Mouse (Mus musculus): ENCODE measurements around the gene Rnase2b. TPM values are rescaled to one million over a fixed set of nuclear protein-coding genes. Genes with fewer than 3 reads are reported as not detected.
"Not testable (repeated sequence)": the region's sequence is repeated elsewhere in the genome, so short reads cannot be mapped to it uniquely, and the experiment has no call there.

Gene Rnase2b
- total RNA-seq, 2 experiments from 2014 or later = not detected

DNA sequence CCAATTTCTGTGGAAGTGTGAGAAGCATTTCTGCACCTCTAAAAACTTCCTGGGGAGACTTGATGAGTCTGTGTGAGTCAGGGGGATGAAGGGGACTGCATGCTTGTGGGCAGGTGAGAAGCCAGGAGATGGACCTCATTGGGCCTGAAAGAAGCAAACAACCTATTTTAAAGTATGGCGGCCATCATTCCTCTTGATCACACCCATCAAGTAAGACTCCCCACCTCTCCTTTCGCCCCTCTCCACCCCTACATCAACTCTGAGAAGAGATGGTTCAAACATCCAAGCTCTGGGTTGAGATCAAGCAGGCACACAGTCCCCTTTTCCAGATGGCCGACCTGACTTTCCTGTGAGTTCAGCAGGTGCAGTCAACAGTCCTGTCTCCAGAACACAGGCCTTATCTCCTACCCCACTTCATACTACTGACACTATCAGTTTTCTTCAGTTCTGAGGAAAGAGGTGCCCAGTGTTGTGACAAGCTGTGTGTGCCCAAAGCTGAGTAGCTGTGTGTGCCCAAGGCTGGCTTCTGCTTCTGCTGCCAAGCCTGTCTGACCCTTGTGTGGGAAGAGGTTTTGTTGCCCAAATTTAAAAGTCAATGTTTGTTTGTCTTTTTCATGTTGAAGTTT lies 11.7 kb upstream of the Rnase2b start:
- ATAC-seq (replicated peaks; ENCODE audit: poor library complexity, severe bottlenecking) = no peak

DNA sequence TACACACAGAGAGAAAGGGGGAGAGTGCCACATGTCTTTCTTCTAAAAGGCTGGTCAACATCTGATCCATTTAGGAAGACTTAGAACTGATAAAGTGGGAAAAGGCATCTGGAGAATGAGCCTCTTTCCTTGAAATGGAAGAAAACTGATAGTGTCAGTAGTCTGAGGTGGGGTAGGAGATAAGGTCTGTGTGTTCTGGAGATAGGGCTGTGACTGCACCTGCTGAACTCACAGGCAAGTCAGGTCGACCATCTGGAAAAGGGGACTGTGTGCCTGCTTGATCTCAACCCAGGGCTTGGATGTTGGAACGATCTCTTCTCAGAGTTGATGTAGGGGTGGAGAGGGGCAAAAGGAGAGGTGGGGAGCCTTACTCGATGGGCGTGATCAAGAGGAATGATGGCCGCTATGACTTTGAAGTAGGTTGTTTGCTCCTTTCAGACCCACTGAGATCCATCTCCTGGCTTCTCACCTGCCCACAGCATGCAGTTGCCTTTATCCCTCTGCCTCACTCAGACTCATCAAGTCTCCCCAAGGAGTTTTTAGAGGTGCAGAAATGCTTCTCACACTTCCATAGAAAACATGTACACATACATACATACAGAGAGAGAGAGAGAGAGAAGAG lies 9.7 kb upstream of the Rnase2b start:
- no peak for ATAC-seq (replicated peaks; ENCODE audit: poor library complexity, severe bottlenecking)

DNA sequence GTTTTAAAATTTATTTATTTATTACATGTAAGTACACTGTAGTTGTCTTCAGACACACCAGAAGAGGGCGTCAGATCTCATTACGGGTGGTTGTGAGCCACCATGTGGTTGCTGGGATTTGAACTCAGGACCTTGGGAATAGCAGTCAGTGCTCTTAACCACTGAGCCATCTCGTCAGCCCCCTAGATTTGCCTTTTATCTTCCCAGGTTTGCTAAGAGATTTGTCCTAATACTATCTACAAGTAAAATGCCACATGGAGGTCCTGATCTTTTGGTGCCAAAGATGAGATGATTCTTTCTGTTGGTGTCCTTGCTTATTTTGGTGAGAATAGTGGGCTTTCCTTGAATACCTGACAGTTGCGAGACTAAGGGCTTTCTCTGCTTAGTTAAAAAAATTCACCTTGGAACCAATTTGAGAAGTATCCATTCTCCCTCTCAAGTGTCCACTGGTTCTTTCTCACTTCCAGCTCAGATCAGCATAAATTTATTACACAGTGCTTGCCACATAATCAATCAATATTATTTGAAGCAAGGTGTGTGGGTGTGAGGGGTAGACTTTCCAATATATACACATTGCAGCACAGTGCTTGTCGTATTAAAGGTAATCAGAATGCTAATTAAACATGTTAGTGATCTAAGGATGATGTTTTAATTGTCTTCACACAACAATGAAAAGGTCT lies 5.9 kb upstream of the Rnase2b start:
- ATAC-seq (replicated peaks; ENCODE audit: poor library complexity, severe bottlenecking) = no peak

DNA sequence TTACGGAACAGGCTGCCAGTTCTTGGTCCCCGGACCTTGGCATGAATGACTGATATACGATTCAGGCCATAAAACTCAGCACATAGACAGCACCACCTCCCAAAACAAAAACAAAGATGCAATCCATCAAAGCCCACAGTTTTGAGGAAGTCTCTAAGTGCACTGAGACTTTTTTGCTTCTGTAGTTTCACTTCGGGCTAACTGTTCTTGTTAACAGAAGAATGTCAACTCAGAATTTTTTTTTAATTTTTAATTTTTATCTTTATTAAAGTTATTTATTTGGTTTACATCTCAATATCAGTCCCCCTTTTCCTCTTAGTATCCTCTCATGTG lies 5.4 kb upstream of the Rnase2b start:
- peak; percentile 56 for ATAC-seq (replicated peaks; ENCODE audit: poor library complexity, severe bottlenecking)

DNA sequence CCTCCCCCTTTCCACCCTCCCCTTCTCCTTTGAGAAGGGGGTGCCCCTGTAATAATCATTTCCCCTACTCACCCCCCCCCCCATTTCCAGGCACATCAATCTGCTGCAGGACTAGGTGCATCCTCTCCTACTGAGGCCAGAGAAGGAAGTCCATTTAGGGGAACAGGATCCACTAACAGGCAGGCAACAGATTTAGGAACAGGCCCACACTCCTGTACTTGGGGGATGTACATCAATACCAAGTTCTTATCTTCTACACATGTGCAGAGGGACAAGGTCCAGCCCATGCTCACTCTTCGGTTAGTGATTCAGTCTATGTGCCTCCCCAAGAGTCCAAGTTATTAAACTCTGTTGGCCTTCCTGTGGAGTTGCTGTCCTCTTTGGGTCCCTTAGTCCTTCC lies 5.0 kb upstream of the Rnase2b start:
- peak; percentile 76 for ATAC-seq (replicated peaks; ENCODE audit: poor library complexity, severe bottlenecking)

DNA sequence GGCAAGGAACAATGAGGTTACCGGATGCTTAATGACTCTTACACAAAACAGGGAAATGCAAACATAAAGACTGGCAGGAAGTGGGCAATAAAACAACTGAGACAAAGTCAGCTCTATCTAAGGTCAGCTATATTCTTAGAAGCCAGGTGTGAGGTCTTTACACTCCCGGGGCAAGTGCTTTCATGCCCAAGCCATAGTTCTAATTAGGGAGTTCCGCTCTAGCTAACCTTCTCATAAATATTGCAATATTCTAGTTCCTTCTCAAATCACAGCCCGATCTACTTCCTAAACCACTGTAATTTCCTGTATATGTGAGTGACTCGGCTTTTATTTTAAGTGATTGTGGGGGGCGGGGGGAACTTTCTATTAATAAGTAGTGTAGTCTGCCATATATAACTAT lies 1.3 kb downstream of the Rnase2b start:
- ATAC-seq (replicated peaks; ENCODE audit: poor library complexity, severe bottlenecking) = not testable (repeated sequence)

DNA sequence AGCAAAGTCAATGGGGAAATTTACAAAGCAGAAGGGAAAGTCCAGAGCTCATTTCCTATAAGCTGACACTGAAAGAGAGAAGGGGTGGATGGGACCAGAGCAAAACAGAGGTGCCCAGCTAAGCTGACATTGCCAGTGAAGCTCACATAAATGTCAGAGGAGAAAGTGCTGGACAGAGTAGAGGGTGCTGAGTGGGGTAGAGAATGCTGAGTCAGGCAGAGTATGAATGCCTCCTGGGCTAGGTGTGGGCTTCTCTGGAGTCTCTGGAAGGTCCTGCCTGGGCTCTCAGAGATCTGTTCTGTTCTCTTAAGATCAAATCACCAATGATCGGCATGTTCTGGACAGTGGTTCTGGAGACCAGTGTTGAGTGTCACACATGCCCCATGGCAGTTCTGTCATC lies 3.4 kb downstream of the Rnase2b start:
- ATAC-seq (replicated peaks; ENCODE audit: poor library complexity, severe bottlenecking) = no peak

DNA sequence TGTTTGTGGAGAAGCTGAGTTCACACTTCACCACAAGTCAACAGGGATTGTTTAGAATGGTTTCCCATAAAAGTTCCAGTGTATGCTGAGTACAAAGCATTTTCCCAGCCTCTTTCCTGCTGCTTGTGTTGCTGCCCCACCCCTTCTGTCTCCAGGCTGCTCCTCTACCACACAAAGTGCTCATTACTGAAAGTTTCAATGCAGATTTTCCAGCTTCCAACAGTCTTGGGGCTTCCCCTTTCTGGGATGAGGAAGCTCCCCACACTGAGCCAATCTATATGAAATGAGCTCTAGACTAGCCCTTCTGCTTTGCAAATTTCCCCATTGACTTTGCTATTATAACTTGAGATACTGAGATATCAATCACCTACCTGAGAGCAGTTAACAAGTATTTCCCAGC lies 4.0 kb downstream of the Rnase2b start:
- ATAC-seq (replicated peaks; ENCODE audit: poor library complexity, severe bottlenecking) = peak; percentile 67

DNA sequence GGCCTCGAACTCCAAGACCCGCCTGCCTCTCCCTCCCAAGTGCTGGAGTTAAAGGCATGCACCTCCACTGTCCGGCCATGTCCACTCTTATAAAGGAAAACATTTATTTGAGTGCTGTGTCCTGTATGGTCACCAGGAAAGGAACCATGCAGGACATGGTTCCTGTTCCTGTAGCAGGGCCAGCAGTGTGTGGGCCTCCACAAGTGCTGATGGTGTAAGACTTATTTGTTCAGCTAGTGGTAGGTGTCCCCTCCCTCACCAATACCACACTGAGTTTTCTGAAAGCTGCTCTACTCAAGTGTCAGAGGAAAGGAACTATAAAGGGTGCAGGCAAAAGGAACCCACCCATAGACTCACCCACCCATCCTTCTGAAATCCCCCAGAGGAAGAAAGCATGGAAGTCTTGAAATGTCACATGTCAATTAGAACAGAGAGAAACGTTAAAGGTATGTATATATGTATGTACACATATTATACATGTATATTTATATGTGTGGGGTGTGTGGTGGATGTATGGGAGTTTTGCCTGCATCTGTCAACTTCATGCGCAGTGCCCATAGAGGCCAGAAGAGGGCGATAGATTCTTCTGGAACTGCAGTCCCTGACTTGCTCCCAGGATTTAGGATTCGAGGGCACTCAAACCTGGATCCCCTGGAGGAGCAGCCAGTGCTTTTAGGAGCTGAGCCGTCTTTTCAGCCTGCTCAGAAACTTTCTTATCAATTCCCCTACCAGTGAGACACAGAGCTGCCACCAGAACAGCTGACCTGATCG lies 10.2 kb downstream of the Rnase2b start:
- ATAC-seq (replicated peaks; ENCODE audit: poor library complexity, severe bottlenecking) = peak; percentile 68

DNA sequence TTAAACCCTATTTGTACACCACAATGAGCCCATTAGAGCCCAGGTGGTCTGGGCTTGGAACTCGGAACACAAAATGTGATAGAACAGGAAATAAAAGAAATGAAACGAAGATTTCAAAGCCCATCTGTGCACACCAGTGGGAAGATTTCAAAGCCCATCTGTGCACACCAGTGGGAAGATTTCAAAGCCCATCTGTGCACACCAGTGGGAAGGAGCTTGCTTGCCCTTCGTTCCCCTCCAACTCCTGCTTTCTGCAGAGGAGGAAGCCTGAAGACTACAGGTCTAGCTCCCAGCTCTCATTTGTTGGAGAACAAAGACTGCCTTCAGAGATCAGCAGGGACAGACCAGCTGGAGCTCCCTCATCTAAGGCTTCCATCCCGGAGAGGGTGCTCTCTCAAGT lies 10.9 kb downstream of the Rnase2b start:
- ATAC-seq (replicated peaks; ENCODE audit: poor library complexity, severe bottlenecking) = not testable (repeated sequence)

DNA sequence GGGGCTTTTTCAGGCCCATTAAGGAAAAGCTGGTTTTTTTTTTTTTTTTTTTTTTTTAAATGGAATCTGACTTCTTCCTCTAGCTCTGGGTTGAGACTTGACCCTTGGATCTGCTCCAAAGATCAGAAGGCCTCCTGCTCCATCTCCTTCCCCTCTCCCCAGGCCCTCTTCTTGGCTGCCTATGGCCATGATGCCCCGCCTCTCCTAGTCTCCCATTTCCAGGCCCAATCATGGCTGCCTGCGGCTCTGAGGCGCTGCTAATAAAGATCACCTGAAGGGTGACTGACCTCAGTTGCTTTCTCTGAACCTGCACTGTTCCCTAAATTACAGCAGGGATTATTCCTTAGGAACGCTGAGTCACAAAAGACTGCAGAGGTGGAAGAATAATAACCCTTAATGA lies 11.8 kb downstream of the Rnase2b start:
- ATAC-seq (replicated peaks; ENCODE audit: poor library complexity, severe bottlenecking) = no peak

DNA sequence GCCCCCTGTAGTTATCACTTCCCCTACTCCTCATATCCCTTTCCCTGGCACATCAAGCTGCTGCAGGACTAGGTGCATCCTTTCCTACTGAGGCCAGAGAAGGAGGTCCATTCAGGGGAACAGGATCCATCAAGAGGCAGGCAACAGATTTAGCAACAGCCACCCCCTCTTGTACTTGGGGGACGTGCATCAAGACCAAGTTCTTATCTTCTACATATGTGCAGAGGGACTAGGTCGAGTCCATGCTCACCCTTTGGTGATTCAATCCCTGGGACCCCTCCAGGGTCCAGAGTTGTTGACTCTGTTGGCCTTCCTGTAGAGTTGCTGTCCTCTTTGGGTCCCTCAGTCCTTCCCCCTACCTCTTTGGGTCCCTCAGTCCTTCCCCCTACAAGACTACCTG lies 19.0 kb downstream of the Rnase2b start:
- peak; percentile 53 for ATAC-seq (replicated peaks; ENCODE audit: poor library complexity, severe bottlenecking)

DNA sequence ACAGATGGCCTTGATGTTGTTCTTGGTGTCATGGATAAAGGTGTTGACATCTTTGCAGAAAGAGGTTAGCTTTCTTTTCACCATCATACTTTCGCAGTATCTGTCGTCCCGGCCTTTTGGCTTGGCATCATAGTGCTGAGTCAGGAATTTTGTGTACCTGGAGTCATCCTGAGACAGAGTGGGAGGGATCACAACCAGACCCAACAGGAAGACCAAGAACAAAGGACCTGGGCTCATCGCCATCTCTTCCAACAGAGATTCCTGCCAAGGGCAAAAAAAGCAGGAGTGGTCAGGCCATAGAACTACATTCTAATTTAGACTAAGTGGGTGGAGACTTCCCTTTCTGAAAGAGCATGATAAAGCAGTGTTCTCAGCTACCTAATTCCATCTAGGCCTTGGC lies 33.6 kb downstream of the Rnase2b start:
- ATAC-seq (replicated peaks; ENCODE audit: poor library complexity, severe bottlenecking) = no peak

DNA sequence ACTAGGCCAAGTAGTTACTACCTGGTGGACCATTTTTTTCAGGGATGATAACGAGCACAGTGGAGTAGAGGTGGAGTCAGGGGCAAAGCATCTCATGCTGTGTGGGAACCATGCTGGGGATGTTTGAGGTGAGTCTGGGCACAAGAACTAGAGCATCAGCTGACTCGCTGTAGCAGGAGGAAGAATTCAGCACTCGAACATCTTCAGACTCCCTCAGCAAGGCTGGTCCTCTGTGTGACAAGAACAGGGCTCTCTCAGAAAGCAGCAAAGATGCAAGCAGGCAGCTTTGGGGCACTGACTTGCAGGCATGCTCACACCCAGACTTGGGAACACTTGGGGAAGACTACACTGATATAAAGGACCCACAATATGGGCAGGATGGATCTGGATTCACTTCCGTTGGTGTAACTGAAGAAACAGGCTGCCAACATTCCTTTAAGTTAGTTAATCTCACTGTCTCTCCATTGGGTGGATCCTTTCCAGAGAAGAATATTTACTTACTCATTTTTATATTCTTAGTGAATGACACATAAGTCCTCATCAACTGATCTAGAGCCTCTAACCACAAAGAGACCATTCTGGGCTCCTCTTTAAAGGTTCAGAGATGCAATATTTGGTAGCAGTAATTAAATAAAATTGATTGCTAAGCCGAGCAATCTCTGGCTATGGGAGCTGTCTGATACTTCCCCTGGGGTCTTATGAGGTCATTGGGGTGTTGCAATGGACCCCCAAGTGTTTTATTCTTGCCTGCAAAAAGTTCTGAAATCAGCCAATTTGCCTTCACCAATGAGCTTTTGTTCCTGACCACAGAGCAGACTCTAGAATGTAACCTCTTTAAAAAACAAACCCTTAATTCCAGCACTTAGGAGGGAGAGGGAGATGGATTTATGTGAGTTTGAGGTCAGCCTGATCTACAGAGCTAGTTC lies 37.3 kb downstream of the Rnase2b start, which contains the start of gene Ang2:
Gene Ang2, minus strand, starts transcription at position 51 of the 926 bp plus-strand sequence.
- ATAC-seq (replicated peaks; ENCODE audit: poor library complexity, severe bottlenecking) = no peak

DNA sequence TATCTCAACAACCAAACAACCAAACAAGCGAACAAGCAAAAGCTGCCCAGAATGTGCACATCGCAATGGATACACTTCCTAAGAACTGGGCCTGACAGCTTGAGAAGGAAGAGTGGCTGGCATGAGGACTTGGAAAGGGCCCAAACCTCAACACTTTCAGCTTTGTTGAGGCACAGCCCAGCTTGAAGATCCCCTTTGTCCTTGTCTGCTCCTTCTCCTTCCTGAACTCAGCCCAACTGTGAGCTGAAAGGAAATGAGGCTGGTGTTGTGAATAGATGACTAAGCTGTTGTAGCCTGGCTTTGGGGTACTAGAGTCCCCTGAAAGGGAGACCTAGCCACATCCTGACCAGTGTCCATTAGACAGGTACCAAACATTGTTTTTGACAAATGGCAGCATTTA lies 38.0 kb downstream of the Rnase2b start:
- ATAC-seq (replicated peaks; ENCODE audit: poor library complexity, severe bottlenecking) = 0 out of 2 replicates have a peak, but pooled peaks have one; percentile 22

DNA sequence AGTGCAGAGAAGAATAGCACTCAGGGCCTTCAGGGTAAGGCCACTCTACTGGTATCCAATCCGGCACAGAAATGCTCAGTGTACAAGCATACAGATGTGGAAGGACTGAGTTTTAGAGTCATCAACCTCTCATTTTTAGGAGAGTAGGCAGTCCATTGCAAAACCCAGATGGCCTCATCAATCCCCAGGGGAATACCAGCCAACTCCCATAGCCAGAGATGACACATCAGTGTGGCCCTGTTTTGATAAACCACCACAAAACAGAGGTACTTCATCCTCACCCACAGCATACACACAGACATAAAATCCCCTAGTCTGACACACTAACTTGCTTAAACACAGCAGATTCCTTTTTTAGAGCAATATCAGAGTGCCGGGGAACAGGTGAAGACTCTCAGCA lies 38.4 kb downstream of the Rnase2b start:
- ATAC-seq (replicated peaks; ENCODE audit: poor library complexity, severe bottlenecking) = no peak

DNA sequence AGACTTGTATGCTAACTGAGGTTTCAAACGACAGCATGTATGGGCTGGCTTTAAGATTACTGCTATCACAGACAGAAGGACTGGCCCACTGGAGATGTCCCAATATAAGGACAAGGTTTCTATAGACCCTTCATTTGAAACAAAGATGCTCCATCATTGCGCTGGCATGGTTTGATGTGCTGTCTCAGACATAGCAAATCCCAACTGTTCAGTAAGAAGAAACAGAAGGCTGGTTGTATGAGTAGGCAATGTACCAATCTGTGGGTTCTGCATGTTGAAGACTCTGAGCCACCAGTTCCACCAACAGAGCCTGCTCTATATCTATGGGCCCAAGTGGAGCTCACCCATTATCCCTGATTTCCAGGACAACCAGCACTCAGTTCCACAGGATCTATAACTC lies 41.1 kb downstream of the Rnase2b start, which contains the start of gene Ear14:
Gene Ear14, plus strand, starts transcription at position 277 of the 400 bp plus-strand sequence.
- no peak for ATAC-seq (replicated peaks; ENCODE audit: poor library complexity, severe bottlenecking)

All from granulocyte monocyte progenitor cell, adult 5-6 weeks (primary cell).